Mouse (Mus musculus): ENCODE measurements around the gene Pdc. TPM values are rescaled to one million over a fixed set of nuclear protein-coding genes. Genes with fewer than 3 reads are reported as not detected.

Pdc gene
- not detected for polyA plus RNA-seq (2012; fragmentation: generic; extraction: Trizol)

DNA sequence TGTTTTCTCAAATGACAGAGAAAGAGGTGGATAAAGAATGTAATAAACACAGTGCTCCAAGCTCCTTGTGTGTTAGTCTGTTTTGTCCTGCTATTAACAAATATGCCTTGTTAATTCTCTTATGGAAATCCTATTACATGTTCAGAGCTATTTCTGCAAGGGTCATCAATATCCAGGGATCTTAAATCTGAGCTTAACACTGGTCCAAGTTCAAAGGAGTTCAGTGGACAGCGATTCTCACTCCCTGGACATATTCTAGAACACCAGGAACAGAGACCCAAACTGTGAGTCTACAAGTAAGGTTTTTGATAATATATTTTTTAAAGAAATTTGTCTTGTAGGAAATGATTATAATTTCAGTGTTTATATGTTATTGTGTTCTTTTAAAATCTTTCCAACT, at the start of gene Pdc:
Gene Pdc (plus strand): TSS at position 213 of the 400 bp plus-strand sequence.

Other genes with a start within 250 kb of the Pdc start
- under 1 TPM; 0.50 to 0.54 TPM for gene Ptgs2, start 219.4 kb upstream of the Pdc start, polyA plus RNA-seq (2012; fragmentation: generic; extraction: Trizol)
- 10 to 100 TPM in 1 of 2 experiments, 1 to 10 TPM in 1; 4.5 to 28.1 TPM for gene Tpr, start 73.4 kb downstream of the Pdc start, polyA plus RNA-seq (2012; fragmentation: generic; extraction: Trizol)
- 1 to 10 TPM in 1 of 2 experiments, under 1 TPM in 1; 0.28 to 5.0 TPM for gene Odr4, start 73.7 kb downstream of the Pdc start, polyA plus RNA-seq (2012; fragmentation: generic; extraction: Trizol)
- under 1 TPM; 0.01 to 0.07 TPM for gene Prg4, start 146.7 kb downstream of the Pdc start, polyA plus RNA-seq (2012; fragmentation: generic; extraction: Trizol)

Measured in C3H10T1/2 (cell line).